Mouse (Mus musculus): Measurements from ENCODE around the gene Slc22a1.

DNA sequence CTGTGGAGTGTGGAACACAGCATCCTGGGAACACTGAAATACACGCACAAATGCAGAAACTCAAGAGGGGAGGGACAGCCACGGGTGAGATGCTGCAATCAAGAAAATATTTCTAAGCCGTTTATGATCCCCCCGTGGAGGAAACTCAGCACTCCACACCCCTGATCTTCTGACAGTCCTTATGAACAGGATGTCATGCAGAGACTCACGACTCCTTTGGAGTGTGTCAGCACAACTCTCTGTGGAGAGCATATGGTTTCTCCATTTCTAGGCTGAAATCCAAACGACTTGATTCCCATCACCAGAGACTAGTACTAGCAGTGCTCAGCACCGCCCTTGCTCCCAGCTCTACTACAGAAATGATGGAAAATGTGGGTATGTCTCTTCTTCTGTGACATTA lies 42.6 kb upstream of the Slc22a1 start:
- no peak for TF ChIP-seq POLR2A (IDR thresholded peaks at IDR 0.05; ENCODE audit: borderline replicate concordance, control insufficient read depth, low read depth, low read length)
- no peak for TF ChIP-seq CTCF (IDR thresholded peaks at IDR 0.05; ENCODE audit: control insufficient read depth, insufficient read depth, low read length)
